Mouse (Mus musculus): Measurements from ENCODE around the gene Gckr.

Gckr gene

GRCm38 (mm10) chr5:31297047-31297757, at the start of gene Gckr:
Gene Gckr, plus strand, starts transcription at chr5:31297443.
- no peak for DNase-seq (ENCODE audit: low read depth, low spot score)

- DNase-seq (ENCODE audit: low read depth, low spot score): no peak
These were observed 46.5 kb upstream of the Gckr start for GRCm38 (mm10) chr5:31250716-31251115.

- DNase-seq (ENCODE audit: low read depth, low spot score): peak; percentile 77
These were observed 45.6 kb upstream of the Gckr start, which contains the start of gene Krtcap3 for GRCm38 (mm10) chr5:31251541-31252101. Gene Krtcap3, plus strand, starts transcription at chr5:31251691.

GRCm38 (mm10) chr5:31252151-31252550, 45.1 kb upstream of the Gckr start:
- no peak for DNase-seq (ENCODE audit: low read depth, low spot score)

- peak; percentile 30 for DNase-seq (ENCODE audit: low read depth, low spot score)
These were observed 44.3 kb upstream of the Gckr start for GRCm38 (mm10) chr5:31252795-31253545.

- no peak for DNase-seq (ENCODE audit: low read depth, low spot score)
These were observed 43.4 kb upstream of the Gckr start for GRCm38 (mm10) chr5:31253806-31254205.

- DNase-seq (ENCODE audit: low read depth, low spot score): peak; percentile 24
These were observed 42.8 kb upstream of the Gckr start for GRCm38 (mm10) chr5:31254452-31254851.

GRCm38 (mm10) chr5:31254901-31255300, 42.3 kb upstream of the Gckr start:
- no peak for DNase-seq (ENCODE audit: low read depth, low spot score)

GRCm38 (mm10) chr5:31255381-31255780, 41.9 kb upstream of the Gckr start:
- DNase-seq (ENCODE audit: low read depth, low spot score): no peak

- no peak for DNase-seq (ENCODE audit: low read depth, low spot score)
These were observed 41.3 kb upstream of the Gckr start for GRCm38 (mm10) chr5:31255971-31256370.

- DNase-seq (ENCODE audit: low read depth, low spot score): no peak
These were observed 39.6 kb upstream of the Gckr start for GRCm38 (mm10) chr5:31257616-31258015.

GRCm38 (mm10) chr5:31266101-31266500, 31.1 kb upstream of the Gckr start:
- DNase-seq (ENCODE audit: low read depth, low spot score): no peak

- DNase-seq (ENCODE audit: low read depth, low spot score): no peak
These were observed 29.6 kb upstream of the Gckr start for GRCm38 (mm10) chr5:31267686-31268085.

- no peak for DNase-seq (ENCODE audit: low read depth, low spot score)
These were observed 24.2 kb upstream of the Gckr start for GRCm38 (mm10) chr5:31273018-31273417.

GRCm38 (mm10) chr5:31279245-31279988, 17.8 kb upstream of the Gckr start:
- no peak for DNase-seq (ENCODE audit: low read depth, low spot score)

GRCm38 (mm10) chr5:31288225-31288624, 9.0 kb upstream of the Gckr start:
- no peak for DNase-seq (ENCODE audit: low read depth, low spot score)

- no peak for DNase-seq (ENCODE audit: low read depth, low spot score)
These were observed 8.6 kb upstream of the Gckr start for GRCm38 (mm10) chr5:31288655-31289054.

- DNase-seq (ENCODE audit: low read depth, low spot score): peak; percentile 6
These were observed 7.5 kb upstream of the Gckr start for GRCm38 (mm10) chr5:31289626-31290230.

- peak; percentile 99 for DNase-seq (ENCODE audit: low read depth, low spot score)
These were observed 6.5 kb upstream of the Gckr start, which contains the start of gene Ift172 for GRCm38 (mm10) chr5:31290521-31291360. Gene Ift172, minus strand, starts transcription at chr5:31291116.

- no peak for DNase-seq (ENCODE audit: low read depth, low spot score)
These were observed 5.9 kb upstream of the Gckr start for GRCm38 (mm10) chr5:31291361-31291688.

All from R1 (cell line).